Mouse (Mus musculus) liver, embryonic 14.5 days (tissue): ENCODE results near the gene Tmx4.

Source experiments
- CTCF ChIP-seq: IDR thresholded peaks from 2 replicates; pipeline ENCODE4 v1.5.1; 2016; ENCODE audit warnings: antibody characterized with exemption, low read depth, control low read depth
- EP300 ChIP-seq: IDR thresholded peaks from 2 replicates; pipeline ENCODE4 v1.6.1; 2016; ENCODE audit warnings: antibody characterized with exemption, low read depth

DNA sequence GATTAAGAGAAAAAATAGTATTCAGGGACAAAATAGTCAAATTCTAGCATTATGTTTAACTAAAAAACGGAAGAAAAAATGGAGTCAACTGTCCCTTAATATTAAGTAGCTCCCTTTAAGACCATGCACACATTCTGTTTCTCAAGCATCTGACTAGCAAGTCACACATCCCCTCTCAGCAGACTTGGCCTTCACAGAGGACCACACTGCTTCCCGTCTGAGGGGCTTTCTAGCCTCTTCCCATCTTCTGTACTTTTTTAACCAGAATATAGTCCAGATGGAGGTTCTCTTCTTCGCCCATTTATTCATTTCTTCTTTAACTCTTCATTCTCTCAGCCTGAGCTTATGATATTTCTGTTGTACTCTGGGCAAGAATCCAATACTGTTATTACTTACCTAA lies 35.6 kb upstream of the Tmx4 start:
- no peak for TF ChIP-seq EP300
- TF ChIP-seq CTCF, result no peak
